Mouse (Mus musculus): ENCODE results near the gene Zbtb40.

DNA sequence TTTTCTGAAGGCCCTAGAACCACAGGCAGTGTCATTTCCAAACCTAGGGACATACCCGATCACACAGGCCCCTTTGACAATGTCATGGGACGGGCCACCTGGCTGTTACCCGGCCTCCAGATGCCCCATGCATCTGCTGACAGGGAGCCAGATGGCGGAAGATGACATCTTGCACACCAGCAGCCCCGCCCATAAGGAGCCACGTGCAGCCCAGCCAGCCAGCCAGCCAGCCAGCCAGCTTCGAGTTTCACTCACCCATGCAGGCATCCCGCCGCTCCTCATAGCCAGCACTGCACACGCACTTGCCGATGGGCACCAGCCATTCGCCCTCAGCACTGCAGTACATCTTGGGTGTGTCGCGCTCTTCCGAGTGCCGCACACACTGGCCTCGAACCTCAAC is 103.2 kb downstream of the Zbtb40 start:
- no peak for TF ChIP-seq CHD2 (IDR thresholded peaks at IDR 0.05; ENCODE audit: low read length)
- TF ChIP-seq MAX (IDR thresholded peaks at IDR 0.05; ENCODE audit: low read length) = no peak
- no peak for TF ChIP-seq TCF12 (IDR thresholded peaks at IDR 0.05; ENCODE audit: low read depth, low read length)
- no peak for TF ChIP-seq GABPA (IDR thresholded peaks at IDR 0.05; ENCODE audit: insufficient replicate concordance, low read depth, low read length)
- no peak for TF ChIP-seq CTCF (conservative IDR thresholded peaks at IDR 0.05 in 1 of 2, IDR thresholded peaks at IDR 0.05 in 1 of 2; ENCODE audit: low read depth in 2 of 2, low read length in 2 of 2)
- no peak for TF ChIP-seq EP300 (IDR thresholded peaks at IDR 0.05; ENCODE audit: low read length)
- TF ChIP-seq USF1 (IDR thresholded peaks at IDR 0.05; ENCODE audit: low read depth, low read length) = no peak
- no peak for TF ChIP-seq UBTF (IDR thresholded peaks at IDR 0.05; ENCODE audit: low read depth, low read length)
- TF ChIP-seq ZNF384 (IDR thresholded peaks at IDR 0.05; ENCODE audit: low read depth, low read length) = no peak
- no peak for TF ChIP-seq POLR2AphosphoS2 (IDR thresholded peaks at IDR 0.05; ENCODE audit: low read depth, low read length)
- no peak for TF ChIP-seq ZMIZ1 (IDR thresholded peaks at IDR 0.05; ENCODE audit: low read depth, low read length)

All from CH12.LX (cell line).